Mouse (Mus musculus): ENCODE data around the gene Trip6.

Gene Trip6

DNA sequence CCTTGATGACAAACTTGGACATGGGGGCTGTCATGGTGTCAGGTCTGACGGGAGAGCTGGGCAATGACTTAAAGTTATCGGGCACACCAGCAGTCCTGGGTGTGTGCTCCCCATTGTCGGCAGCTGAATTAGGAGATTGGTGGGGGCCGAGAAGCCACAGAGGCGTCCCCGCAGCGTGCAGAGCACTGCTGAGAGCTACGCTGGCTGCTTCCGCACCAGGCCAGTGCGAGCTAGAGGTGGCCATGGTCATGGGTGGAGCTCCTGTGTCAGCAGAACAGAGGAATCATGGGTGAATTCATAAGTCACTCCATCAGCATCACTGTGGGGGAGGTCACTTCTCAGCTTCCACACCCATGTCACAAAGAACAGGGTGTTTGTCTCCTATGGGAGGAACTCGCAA is 49.4 kb downstream of the Trip6 start:
- no peak for DNase-seq (ENCODE audit: low read depth)

DNA sequence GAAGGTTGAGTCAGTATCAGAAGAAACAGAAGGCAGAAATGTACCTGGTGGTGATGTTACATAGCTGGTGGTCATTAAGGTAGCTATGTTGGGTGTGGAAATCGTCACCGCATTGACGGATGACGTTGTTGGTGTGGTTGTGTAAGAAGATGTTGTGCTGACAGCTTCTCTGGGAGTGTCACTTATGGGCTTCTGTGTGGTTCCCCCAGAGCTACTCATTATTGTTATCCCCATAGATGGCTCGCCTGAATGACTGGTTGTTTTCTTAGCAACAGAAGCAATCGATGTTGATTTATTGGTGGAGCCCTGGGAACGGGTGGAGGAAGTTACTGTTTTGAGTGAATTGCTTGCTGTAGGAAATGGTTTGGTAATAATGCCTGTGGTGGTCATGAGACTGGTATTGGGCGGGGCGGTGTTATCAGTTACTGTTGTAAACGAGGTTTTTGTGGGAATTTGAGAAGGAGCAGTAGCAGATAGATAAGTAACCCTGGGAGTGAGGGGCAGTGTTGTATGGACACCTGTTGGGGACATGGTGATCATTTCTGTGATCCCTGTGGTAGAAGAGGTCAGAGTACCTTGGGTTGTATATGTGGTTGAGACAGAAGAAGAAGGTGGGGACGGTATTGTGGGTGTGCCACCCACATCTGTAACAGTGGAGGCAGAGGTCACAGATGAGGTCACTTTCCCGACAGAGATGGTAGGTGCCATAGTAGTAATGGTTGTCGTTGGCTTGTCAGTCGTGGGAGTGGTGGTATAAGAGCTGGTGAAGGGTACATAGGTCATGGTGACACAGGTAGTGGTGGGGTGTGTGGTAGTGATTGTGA is 50.1 kb downstream of the Trip6 start:
- no peak for DNase-seq (ENCODE audit: low read depth)
